Mouse (Mus musculus): ENCODE results near the gene Hmgb1. TPM values are rescaled to one million over a fixed set of nuclear protein-coding genes. Genes with fewer than 3 reads are reported as not detected.
A peak's percentile ranks its signal among the peaks of the same experiment; 100 is the strongest.

Gene Hmgb1
- polyA plus RNA-seq, 1 experiment, result 138 TPM

- Histone ChIP-seq H3K4me3 (ENCODE audit: insufficient read depth, low read length) (no peak overlapping the region), H3K4me1 (ENCODE audit: control insufficient read depth, insufficient read depth, low read length) (no peaks in the 10 kb centered on the region; the same call in 1 of the 2 replicates), H3K27ac (ENCODE audit: insufficient read depth, low read length) (no peak overlapping the region)
- TF ChIP-seq POLR2A (IDR thresholded peaks at IDR 0.05; ENCODE audit: low read depth, low read length), result no peak
- TF ChIP-seq CTCF (IDR thresholded peaks at IDR 0.05; ENCODE audit: borderline replicate concordance, insufficient read depth, low read length), result no peak
Measured at GRCm38 (mm10) chr5:149198782-149199181, 14.5 kb upstream of the Hmgb1 start.

- Histone ChIP-seq H3K27ac (ENCODE audit: insufficient read depth, low read length) (no peak overlapping the region), H3K4me3 (ENCODE audit: insufficient read depth, low read length) (no peak overlapping the region), H3K4me1 (ENCODE audit: control insufficient read depth, insufficient read depth, low read length) (no peaks in the 10 kb centered on the region)
- no peak for TF ChIP-seq CTCF (IDR thresholded peaks at IDR 0.05; ENCODE audit: borderline replicate concordance, insufficient read depth, low read length)
- TF ChIP-seq POLR2A (IDR thresholded peaks at IDR 0.05; ENCODE audit: low read depth, low read length), result no peak
Measured at GRCm38 (mm10) chr5:149196611-149197010, 12.3 kb upstream of the Hmgb1 start.

- Histone ChIP-seq H3K4me1 (ENCODE audit: control insufficient read depth, insufficient read depth, low read length) (no peaks in the 10 kb centered on the region), H3K4me3 (ENCODE audit: insufficient read depth, low read length) (no peak overlapping the region), H3K27ac (ENCODE audit: insufficient read depth, low read length) (no peak overlapping the region)
- no peak for TF ChIP-seq CTCF (IDR thresholded peaks at IDR 0.05; ENCODE audit: borderline replicate concordance, insufficient read depth, low read length)
- no peak for TF ChIP-seq POLR2A (IDR thresholded peaks at IDR 0.05; ENCODE audit: low read depth, low read length)
Measured at GRCm38 (mm10) chr5:149190160-149190559, 5.9 kb upstream of the Hmgb1 start.

GRCm38 (mm10) chr5:149185806-149186205 is 1.5 kb upstream of the Hmgb1 start:
- TF ChIP-seq CTCF (IDR thresholded peaks at IDR 0.05; ENCODE audit: borderline replicate concordance, insufficient read depth, low read length), result no peak
- TF ChIP-seq POLR2A (IDR thresholded peaks at IDR 0.05; ENCODE audit: low read depth, low read length), result no peak
- Histone ChIP-seq H3K27ac (ENCODE audit: insufficient read depth, low read length) (no peak overlapping the region), H3K4me3 (ENCODE audit: insufficient read depth, low read length) (peak overlapping the region; percentile 48), H3K4me1 (ENCODE audit: control insufficient read depth, insufficient read depth, low read length) (no peaks in the 10 kb centered on the region)

- no peak for TF ChIP-seq CTCF (IDR thresholded peaks at IDR 0.05; ENCODE audit: borderline replicate concordance, insufficient read depth, low read length)
- no peak; the same call in 1 of the 2 replicates for TF ChIP-seq POLR2A (IDR thresholded peaks at IDR 0.05; ENCODE audit: low read depth, low read length)
- no peaks in the 10 kb centered on the region for H3K4me1 ChIP-seq (ENCODE audit: control insufficient read depth, insufficient read depth, low read length)
- H3K27ac ChIP-seq (ENCODE audit: insufficient read depth, low read length), result peak overlapping the region; percentile 79
- peak overlapping the region; percentile 57 for H3K4me3 ChIP-seq (ENCODE audit: insufficient read depth, low read length)
Measured at GRCm38 (mm10) chr5:149184844-149185186, 526 bp upstream of the Hmgb1 start.

GRCm38 (mm10) chr5:149183721-149184103 is 577 bp downstream of the Hmgb1 start:
- Histone ChIP-seq H3K4me3 (ENCODE audit: insufficient read depth, low read length) (peak overlapping the region; percentile 67), H3K27ac (ENCODE audit: insufficient read depth, low read length) (peak overlapping the region; percentile 97), H3K4me1 (ENCODE audit: control insufficient read depth, insufficient read depth, low read length) (no peaks in the 10 kb centered on the region)
- TF ChIP-seq POLR2A (IDR thresholded peaks at IDR 0.05; ENCODE audit: low read depth, low read length) (no peak; the same call in 1 of the 2 replicates), CTCF (IDR thresholded peaks at IDR 0.05; ENCODE audit: borderline replicate concordance, insufficient read depth, low read length) (no peak)

GRCm38 (mm10) chr5:149183122-149183521 is 1.2 kb downstream of the Hmgb1 start:
- Histone ChIP-seq H3K4me1 (ENCODE audit: control insufficient read depth, insufficient read depth, low read length) (no peaks in the 10 kb centered on the region), H3K4me3 (ENCODE audit: insufficient read depth, low read length) (peak overlapping the region; percentile 67; the same call in 1 of the 2 replicates), H3K27ac (ENCODE audit: insufficient read depth, low read length) (peak overlapping the region; percentile 97)
- TF ChIP-seq CTCF (IDR thresholded peaks at IDR 0.05; ENCODE audit: borderline replicate concordance, insufficient read depth, low read length), result no peak
- TF ChIP-seq POLR2A (IDR thresholded peaks at IDR 0.05; ENCODE audit: low read depth, low read length), result no peak

- no peak overlapping the region for H3K27ac ChIP-seq (ENCODE audit: insufficient read depth, low read length)
- no peaks in the 10 kb centered on the region for H3K4me1 ChIP-seq (ENCODE audit: control insufficient read depth, insufficient read depth, low read length)
- TF ChIP-seq CTCF (IDR thresholded peaks at IDR 0.05; ENCODE audit: borderline replicate concordance, insufficient read depth, low read length) (no peak), POLR2A (IDR thresholded peaks at IDR 0.05; ENCODE audit: low read depth, low read length) (no peak)
- no peak overlapping the region for H3K4me3 ChIP-seq (ENCODE audit: insufficient read depth, low read length)
Measured at GRCm38 (mm10) chr5:149182186-149182870, 2.0 kb downstream of the Hmgb1 start.

- H3K4me1 ChIP-seq (ENCODE audit: control insufficient read depth, insufficient read depth, low read length), result no peaks in the 10 kb centered on the region
- no peak overlapping the region for H3K27ac ChIP-seq (ENCODE audit: insufficient read depth, low read length)
- no peak for TF ChIP-seq POLR2A (IDR thresholded peaks at IDR 0.05; ENCODE audit: low read depth, low read length)
- no peak for TF ChIP-seq CTCF (IDR thresholded peaks at IDR 0.05; ENCODE audit: borderline replicate concordance, insufficient read depth, low read length)
- H3K4me3 ChIP-seq (ENCODE audit: insufficient read depth, low read length), result no peak overlapping the region
Measured at GRCm38 (mm10) chr5:149179826-149180225, 4.5 kb downstream of the Hmgb1 start.

- H3K4me1 ChIP-seq (ENCODE audit: control insufficient read depth, insufficient read depth, low read length), result no peaks in the 10 kb centered on the region
- TF ChIP-seq POLR2A (IDR thresholded peaks at IDR 0.05; ENCODE audit: low read depth, low read length), result no peak
- no peak for TF ChIP-seq CTCF (IDR thresholded peaks at IDR 0.05; ENCODE audit: borderline replicate concordance, insufficient read depth, low read length)
- no peak overlapping the region for H3K27ac ChIP-seq (ENCODE audit: insufficient read depth, low read length)
- H3K4me3 ChIP-seq (ENCODE audit: insufficient read depth, low read length), result no peak overlapping the region
Measured at GRCm38 (mm10) chr5:149178095-149178494, 6.2 kb downstream of the Hmgb1 start.
